Mouse (Mus musculus) stomach, postnatal 0 days (tissue): ENCODE results near the gene Zmym2.

Experiments
- CTCF ChIP-seq: IDR thresholded peaks from 2 replicates; pipeline ENCODE4 v1.5.1; 2016; ENCODE audit warnings: antibody characterized with exemption, low read depth, mild to moderate bottlenecking, moderate library complexity
- EP300 ChIP-seq: optimal IDR thresholded peaks from 2 replicates; pipeline ENCODE3; 2016; ENCODE audit warnings: antibody characterized with exemption

GRCm38 (mm10) chr14:56903039-56903438 is 16.6 kb downstream of the Zmym2 start:
- TF ChIP-seq CTCF (no peak), EP300 (no peak)
